Mouse (Mus musculus) neutrophil, adult 83 days (primary cell): ENCODE data around the gene Cox7b2. TPM values are rescaled to one million over a fixed set of nuclear protein-coding genes. Genes with fewer than 3 reads are reported as not detected.

ENCODE experiments used
- total RNA-seq, 2 experiments: library from RNA; stranded (reverse); gene quantifications; one replicate each; pipeline ENCODE4 v1.2.4; 2023

Cox7b2 gene
- total RNA-seq: not detected

GRCm38 (mm10) chr5:71548079-71548478 lies at the start of gene Cox7b2:
TSS of gene Cox7b2 (minus strand) at chr5:71548205.

Other genes with a start within 250 kb of the Cox7b2 start
- gene Gabrb1, start 109.9 kb upstream of the Cox7b2 start, total RNA-seq: not detected
- not detected for gene Gabra4, start 110.1 kb upstream of the Cox7b2 start, total RNA-seq